Mouse (Mus musculus) adrenal gland, postnatal 25 days (tissue): ENCODE measurements around the gene Rnf152. TPM values are rescaled to one million over a fixed set of nuclear protein-coding genes. Genes with fewer than 3 reads are reported as not detected.

Experiments used
- DNase-seq: peaks from one replicate; pipeline ENCODE4 v3.0.0; 2021; ENCODE audit warnings: mixed read lengths
- long read RNA-seq: library from polyadenylated mRNA; stranded (forward); transcript quantifications from one replicate; pipeline ENCODE4 v2.0.0, GENCODE M21; 2021
- total RNA-seq: library from RNA; stranded (reverse); gene quantifications from 2 replicates; pipeline ENCODE4 v1.2.3, GENCODE M21; 2021

Rnf152 gene
- 3.6 and 4.1 TPM in 2 replicates for total RNA-seq
- long read RNA-seq, full-length matches to known transcripts = 1 of 5 reads
- long read RNA-seq, partial matches to known transcripts = 0 of 5 reads
- long read RNA-seq, other reads (novel, unspliced or antisense) = 4 of 5 reads

DNA sequence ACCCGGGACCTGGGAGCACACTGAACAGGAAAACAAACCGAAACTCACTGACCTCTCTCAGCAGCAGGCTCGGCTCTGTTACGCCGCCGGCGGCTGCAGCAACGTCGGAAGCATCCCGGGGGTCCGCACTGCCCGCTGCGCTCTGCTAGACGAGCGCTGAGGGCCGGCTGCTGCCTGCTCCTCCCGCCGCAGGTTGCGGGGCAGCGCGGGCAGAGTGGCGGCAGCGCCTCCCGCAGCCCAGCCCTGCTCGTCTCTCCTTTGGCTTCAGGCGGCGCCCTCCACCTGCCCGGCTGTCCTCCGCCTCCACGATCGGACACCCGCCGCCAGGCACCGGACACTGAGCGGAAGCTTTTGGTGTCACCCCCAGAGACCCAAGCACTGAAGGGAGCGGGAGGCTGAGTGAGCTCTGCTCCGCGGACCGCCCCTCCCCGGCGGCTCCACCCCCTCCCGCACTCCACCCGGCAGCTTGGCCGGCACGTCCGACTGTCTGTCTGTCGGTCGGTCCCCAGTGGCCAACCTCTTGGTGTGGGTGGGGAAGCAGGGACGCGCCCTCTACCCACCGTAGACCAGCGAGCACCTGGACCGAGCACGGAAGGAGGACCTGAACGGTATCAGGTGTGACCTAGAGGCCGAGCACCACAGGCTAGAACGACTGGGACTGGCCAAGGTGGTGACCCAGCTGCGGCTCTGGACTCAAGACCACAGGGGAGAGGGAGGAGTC, at the start of gene Rnf152:
Rnf152 (minus strand) TSS at position 420 of the 721 bp plus-strand sequence.
- peak; percentile 69 for DNase-seq

DNA sequence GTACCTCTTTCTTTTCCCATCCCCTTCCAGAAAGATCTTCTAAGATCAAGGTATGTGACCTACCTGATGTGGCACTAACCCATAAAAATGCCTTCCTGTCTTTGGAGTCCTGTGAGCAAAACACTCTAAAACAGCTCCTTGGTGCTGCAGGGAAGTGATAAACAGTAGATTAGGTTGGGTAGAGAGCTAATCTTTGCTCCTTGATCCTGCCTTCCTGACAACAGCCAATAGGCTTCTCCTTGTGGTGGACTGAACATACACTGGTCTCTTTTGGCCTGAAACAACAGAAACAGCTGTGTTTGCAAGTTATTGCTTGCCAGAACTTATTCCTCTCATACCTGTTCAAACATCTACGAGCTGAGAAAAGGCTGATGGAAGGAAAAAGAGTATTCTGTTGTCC, 46.3 kb upstream of the Rnf152 start:
- DNase-seq = no peak

DNA sequence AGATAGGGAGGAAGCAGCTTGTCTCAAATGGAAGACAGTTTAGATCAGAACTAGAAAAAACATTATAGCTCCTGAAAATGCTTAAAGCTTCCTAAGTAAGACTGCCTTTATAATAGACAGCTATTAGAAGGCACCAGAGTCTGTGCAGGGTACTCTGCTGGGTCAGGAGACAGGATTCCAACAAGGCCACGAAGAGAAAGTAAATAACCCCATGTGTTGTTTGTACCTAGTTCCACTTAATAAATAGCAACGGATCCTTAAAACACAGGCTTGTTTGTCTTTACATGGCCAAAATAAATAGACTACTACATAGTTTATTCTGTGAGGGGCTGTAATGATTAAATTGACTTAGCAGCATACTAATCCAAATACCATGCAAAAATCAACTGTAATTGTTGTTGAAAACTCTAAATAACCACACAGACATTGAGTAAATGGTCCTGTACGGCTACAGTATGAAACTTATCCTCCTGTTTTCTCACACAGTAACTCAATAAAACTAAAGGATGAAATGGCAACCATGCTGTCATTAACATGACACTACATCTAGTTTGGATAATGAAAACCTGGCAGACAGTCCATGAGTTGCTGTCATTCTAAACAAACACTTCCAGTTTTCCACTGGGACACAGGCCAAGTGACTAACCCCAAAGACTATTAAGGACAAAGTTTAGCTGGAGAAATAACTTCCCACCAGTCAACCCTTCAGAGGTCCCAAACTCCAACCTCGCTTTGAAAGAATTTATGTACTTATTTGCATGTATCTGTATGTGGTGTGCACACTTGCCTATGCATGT, 27.8 kb upstream of the Rnf152 start:
- peak; percentile 3 for DNase-seq

GRCm38 (mm10) chr1:105377546-105377945, 21.0 kb upstream of the Rnf152 start:
- no peak for DNase-seq

DNA sequence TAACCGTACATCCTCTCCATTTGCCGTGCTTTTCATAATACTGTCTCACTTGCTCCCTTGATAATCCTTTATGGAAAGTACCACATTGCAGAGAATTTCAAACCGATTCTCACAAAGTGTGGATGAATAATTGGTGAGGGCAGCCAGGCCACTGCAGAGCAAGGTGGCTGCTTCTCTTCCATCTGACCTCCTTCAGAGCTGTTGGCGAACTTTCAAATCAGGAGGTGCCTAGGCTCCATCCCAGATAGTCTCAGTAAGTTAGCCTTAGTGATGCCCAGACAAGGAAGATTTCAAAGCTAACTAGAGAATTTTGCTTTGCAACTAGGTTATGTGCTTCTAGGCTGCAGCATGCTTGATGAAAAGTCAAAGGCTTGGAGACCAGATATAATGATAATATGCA, 18.1 kb upstream of the Rnf152 start:
- no peak for DNase-seq

DNA sequence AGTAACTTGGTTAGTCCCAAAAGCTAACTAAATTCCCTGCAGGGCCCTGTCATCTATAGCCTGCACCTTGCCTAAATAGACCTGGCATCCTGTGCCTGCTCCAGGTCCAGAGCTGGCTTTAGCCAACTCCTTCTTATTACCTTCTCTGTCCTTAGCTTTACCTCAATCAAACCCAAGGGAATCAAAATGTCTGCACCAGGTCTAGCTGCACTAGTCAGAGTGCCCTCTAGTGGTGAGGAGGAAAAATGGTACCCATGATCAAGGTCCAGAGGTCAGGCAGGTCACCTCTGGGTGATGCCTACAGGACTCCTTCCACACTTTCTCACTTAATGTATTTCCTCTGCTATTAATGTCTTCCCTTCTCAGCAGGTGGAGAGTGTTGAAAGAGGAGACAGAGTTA, 6.2 kb upstream of the Rnf152 start:
- no peak for DNase-seq

DNA sequence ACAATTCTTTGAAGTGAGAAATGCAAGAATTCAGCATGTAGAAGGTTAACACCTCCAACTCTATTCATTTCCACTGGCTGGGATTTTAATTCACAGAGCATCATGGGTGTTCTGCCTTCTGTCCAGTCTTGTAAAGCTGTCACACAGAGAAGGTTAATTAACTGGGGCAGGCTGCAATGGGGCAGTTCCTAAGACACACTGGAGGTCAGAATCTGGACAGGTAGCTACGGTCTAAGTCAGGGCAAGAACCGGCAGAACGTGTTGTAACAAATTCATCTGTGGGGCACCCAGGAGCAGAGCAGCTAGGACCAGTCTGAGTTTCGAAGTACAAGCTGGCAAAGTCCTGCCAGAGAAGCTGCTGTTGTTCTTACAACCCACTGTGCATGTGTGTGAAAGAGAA, 2.4 kb upstream of the Rnf152 start:
- DNase-seq = no peak

DNA sequence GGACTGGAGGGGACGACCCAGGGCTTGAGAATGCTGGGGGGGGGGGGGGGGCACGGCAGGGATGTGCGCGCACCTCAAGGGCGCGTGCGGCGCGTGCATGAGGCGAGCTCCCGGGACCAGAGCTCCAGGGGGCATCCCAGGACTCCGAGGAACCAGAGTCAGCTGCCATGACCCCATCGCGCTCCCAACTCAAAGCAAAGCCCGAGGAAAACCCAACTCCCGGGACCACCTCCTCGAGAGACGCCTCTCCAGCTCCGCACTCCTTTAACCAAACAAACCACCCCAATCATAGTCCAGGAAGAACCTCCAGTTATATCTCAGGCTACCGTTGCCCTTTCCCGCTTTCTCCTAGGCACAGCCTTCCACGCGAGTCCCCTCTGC, 610 bp downstream of the Rnf152 start:
- peak; percentile 8 for DNase-seq

GRCm38 (mm10) chr1:105354901-105355891, 1.3 kb downstream of the Rnf152 start:
- DNase-seq = peak; percentile 35

DNA sequence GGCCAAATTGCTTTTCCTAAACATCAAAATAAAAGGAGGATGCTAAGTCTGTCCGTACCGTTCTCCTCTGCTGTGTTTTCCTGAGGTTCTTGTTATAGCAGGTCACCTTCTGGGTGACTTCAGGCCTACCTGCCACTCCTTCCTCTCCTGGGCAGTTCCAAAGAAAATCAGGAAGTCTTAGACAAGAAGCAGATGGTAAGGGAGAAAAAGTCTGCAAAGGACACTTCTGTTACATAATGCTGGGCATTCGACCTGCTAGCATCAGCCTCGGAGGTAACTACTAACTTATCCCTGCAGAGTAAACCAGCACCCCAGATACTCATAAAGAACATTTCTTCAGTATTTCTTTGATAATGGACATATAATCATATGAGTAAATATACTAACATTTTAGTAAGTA, 4.7 kb downstream of the Rnf152 start:
- DNase-seq = no peak

DNA sequence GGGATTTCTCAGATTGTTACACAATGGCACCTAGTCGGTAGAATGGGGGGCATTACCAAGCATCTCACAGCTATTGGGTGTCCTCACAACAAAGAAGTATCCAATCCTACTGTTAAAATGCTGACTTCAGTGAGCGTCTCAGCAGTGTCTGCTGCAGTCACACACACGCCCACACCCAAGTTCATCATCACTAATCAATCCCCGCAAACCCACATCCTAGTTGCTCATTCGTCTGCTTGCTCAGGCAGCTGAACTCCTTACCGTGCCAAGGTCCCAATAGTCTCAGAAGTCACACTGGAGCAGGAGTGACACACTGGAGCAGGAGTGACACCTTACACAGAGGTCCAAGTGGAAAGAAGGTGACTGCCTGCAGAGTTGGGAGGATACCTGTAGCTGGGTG, 14.2 kb downstream of the Rnf152 start:
- DNase-seq = no peak

DNA sequence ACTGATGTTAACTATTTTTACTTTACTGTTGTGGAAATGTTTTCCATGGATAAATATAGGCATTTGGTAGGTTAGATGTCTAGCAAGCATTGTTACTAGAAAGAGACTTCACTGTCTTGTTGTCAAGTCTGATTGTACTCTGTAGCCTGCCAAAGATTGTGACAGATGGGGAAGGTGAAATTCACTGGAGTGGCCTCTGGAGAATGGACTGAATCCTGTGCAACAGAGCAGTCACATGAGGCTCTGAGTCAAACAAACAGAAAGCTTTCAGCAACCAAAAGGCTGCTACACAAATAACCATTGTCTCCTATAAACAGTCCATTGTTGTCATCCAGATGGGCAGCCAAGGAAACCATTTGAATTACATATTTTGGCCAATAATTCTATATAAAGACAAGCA, 15.6 kb downstream of the Rnf152 start:
- no peak for DNase-seq

DNA sequence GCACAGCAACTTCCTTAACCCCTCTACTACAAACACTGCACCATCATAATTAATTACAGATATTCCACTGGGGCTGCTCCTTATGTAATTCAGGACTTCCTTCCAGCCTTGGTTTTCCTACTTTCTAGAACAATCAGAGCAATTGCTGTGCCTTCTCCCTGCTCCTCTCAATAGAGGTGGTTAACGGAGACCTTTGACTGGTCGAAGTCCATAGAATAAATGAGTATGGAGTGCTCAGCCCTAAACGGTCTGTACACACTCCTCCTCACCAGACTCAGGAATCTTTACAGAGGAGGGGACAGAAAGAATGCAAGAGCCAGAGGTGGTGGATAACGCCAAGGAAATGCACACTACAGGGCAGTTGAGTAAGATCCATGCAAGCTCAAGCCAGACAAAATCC, 19.1 kb downstream of the Rnf152 start:
- no peak for DNase-seq

- no peak for DNase-seq
Measured at GRCm38 (mm10) chr1:105336096-105336495, 20.4 kb downstream of the Rnf152 start.

- DNase-seq = no peak
Measured at GRCm38 (mm10) chr1:105332087-105332731, 24.3 kb downstream of the Rnf152 start.

DNA sequence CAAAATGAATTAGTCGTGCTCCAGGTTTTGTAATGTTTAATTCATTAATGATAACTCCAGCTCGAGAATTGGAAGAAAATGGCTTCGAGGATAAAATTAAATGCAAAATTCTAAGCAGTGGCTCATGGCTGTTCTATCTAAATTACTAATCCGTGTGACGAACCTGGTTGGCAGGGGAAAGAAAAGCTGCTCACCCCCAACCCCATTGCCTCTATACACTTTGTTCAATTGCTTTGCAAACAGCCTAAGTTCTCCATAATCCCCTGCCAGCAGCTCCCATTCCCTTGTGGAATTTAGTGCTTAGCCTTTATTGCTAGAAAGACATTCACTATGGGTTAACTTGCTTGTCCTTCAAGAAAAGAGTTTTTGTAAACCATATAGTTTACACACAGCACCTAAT, 24.9 kb downstream of the Rnf152 start:
- no peak for DNase-seq

DNA sequence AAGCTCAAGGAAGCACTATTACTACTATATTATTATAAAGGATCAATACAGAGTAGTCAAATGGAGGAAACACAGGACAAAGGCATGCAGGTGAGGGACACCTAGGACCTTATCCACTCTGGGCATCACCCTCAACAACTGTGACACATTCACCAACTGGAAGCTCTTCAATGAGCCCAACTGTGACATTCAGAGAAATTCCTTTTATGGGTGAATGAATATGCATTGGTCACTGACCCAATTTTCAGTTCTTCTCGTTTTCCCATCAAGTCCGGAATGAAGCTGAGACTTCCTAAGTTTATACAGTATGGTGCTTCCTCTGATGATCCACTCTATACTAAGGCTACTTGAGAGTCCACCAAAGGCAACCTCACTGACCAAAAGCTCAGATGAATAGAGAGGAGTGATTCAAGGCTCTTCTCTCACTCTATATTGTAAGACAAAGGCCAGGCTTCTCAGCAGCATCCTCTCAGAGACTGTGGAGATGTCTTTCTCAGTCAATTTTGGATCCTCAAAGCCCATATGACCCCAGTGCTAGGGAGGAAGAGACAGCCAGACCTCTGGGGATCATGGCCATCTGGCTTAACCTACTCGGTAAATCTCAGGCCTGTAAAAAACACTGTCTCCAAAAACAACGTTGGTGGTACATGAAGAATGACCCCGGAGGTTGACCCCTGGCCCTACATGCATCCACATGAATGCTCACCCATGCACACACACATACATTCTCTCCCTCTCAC, 25.8 kb downstream of the Rnf152 start:
- DNase-seq = no peak

DNA sequence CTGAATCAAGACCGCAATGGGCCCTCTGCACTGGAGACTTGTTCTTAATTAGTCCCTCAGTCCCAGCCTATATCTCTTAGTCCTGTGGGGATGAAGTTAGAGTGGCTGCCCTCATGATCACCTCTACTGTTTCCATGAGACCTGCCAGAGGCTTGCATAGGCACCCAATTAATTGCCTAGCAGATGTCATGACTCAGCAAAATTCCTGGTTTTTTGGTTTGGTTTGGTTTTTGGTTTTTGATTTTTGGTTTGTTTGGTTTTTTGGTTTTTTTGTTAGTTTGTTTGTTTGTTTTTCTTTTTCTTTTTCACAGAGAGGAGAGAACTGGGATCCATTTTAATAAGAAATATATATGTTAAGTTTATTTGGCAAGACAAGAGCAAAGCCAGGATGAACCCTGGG, 28.7 kb downstream of the Rnf152 start:
- no peak for DNase-seq

- DNase-seq = no peak
Measured at GRCm38 (mm10) chr1:105324636-105325035, 31.9 kb downstream of the Rnf152 start.

DNA sequence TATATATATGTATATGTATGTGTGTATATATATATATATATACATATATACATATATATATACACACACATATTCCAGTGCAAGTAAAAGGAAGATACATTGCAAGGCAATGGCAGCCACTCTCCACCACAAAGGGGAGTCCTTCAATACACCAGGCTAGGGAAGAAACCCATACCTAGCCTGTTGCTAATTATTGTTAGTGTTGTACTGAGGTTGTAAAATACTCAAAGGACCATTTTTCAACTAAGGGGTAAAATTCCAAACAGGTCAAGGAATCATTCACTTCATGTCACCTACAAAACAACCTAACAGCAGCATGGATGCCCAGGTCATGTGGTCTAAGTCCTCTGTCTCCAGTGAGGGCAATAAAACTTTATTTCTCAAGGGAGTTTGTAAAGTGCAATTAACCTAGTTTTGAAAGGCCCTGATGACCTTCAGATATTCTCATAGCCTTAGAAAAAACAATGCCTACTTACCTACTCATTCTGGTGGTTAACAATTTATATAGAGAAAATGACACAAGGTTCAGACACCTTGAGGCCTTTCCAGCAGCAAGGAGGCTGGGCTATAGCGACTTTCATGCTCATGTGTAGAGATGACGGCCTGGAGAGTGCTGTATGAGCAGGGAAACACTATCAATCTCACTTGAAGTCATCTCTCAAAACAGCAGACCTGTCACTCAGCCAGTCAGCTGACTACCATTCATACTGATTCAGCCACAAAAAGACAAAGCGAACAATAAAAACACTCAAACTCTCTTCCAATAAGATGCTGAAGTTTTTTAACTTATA, 42.3 kb downstream of the Rnf152 start:
- no peak for DNase-seq
